Mouse (Mus musculus) liver, postnatal 0 days (tissue): ENCODE measurements at regions not wholly inside any gene's neighbourhood (a gene's known extent, or its start where the extent isn't known, plus 50 kb on each side); places are given as distances from the start of the nearest gene placed in this dataset.

Source experiments
- CTCF ChIP-seq: sonication (generic); IDR thresholded peaks from 2 replicates; pipeline ENCODE4 v1.5.1; 2016; ENCODE audit warnings: antibody characterized with exemption, low read depth
- EP300 ChIP-seq: IDR thresholded peaks from 2 replicates; pipeline ENCODE4 v1.6.1; 2016; ENCODE audit warnings: antibody characterized with exemption, low read depth, mild to moderate bottlenecking

DNA sequence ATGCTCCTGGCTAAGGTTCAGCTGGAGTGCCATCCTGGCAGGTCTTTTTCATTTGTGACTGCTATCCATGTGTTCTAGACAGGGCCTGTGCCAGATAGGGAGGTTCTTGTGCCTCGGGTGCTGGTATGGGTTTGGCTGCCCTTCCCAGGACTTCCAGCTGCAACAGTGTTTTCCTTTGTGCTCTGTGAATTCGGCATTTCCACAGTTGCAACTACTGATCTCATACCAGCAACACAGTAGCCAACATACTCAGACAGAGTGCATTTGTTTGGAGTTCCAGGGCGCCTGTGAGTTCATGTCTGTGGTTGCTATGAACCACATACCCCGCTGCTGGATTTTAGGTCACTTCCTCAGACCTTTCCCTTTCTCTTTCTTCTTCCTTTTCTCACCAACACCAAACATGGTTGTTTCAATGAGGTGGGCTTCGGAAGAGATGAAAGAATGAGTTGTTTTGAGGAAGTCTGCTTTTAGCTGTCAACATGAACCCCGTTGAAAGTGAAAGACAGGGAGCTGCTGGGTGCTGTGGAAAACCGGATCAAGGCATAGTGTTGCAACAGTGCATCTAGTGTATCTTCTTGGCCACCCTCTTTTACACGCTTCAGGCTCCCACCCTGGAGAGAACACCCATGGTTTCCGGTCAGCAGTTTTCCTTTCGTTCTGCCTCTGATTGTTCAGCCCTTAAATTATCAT, 275.1 kb downstream of the Cps1 start:
- TF ChIP-seq CTCF (no peak), EP300 (no peak)
